Mouse (Mus musculus) embryonic fibroblast, embryonic 13.5 days (primary cell): ENCODE measurements around the gene Traip.

Experiments
- CTCF ChIP-seq: IDR thresholded peaks from 2 replicates; pipeline ENCODE4 v1.5.1; 2011; ENCODE audit warnings: mild to moderate bottlenecking, control low read depth, low read length, moderate library complexity, borderline replicate concordance; ENCODE audit not compliant: insufficient read depth
- POLR2A ChIP-seq: IDR thresholded peaks from 2 replicates; pipeline ENCODE4 v1.6.1; 2011; ENCODE audit warnings: low read depth, mild to moderate bottlenecking, control low read depth, low read length, moderate library complexity

GRCm38 (mm10) chr9:107985131-107986119 is 35.5 kb downstream of the Traip start, which contains the start of gene Inka1:
- TF ChIP-seq CTCF (no peak), POLR2A (peak; percentile 82)
